Mouse (Mus musculus): ENCODE results near the gene Emc7. TPM values are rescaled to one million over a fixed set of nuclear protein-coding genes. Genes with fewer than 3 reads are reported as not detected.

Emc7 gene
- polyA plus RNA-seq, 1 experiment from 2014 or later, result 13.2 TPM

DNA sequence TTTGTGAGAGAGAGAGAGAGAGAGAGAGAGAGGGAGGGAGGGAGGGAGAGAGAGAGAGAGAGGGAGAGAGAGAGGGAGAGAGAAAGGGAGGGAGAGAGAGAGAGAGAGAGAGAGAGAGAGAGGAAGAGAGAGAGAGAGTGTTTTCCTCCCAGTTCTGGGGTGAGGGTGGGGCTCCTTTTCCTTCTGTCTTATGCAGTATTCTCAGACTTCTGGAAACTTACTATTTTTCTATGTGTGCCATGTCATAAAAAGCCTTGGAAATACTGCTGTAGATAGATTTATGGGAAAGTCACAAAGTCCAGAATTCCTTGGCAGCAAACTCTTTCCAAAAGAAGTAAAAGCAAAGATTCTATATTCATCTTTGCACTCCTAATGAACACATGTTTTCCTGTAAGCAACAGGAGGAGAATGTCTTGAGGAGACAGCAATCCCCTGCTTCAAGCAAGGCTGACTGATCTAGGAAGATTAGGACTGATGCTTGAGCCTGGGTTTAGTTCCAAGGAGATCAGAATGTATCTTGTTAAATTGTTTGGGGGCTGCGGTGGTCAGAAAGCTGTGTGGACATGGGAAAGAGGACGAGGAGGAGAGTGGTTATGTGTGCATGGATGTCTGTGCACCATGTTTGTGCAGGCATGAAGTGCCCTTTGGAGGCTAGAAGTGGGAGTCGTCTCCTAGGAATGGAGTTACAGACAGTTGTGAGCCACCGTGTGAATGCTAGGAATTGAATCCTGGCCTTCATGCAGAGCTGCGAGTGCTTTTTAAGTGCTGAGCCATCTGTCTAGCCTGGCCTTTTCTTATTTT lies 27.9 kb downstream of the Emc7 start:
- WGBS, result 69% methylated on average over 5 of the region's 5 CpGs

DNA sequence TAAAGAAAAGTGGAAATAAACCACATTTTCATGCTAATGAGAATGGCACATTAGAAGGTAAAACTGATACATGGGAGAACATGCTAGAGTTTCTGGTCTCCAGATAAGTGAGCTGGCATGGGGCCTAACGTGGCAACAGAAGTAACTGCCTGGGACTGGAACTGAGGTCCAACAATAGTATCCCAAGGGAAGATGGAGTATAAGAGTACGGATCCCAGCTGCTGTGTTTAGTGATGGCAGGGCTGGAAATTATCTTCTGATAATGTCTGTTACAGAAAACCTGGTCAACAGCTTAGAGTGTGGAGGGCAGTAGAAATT lies 28.5 kb downstream of the Emc7 start:
- Histone ChIP-seq H3K36me3 (ENCODE audit: poor library complexity, severe bottlenecking) (no peaks in the 10 kb centered on the region), H3K4me3 (no peak overlapping the region), H3K4me2 (no peak overlapping the region), H3K4me1 (no peaks in the 10 kb centered on the region), H3K9ac (no peak overlapping the region), H3K27me3 (no peaks in the 10 kb centered on the region), H3K9me3 (replicated peaks) (no peaks in the 10 kb centered on the region), H3K27ac (no peak overlapping the region)
- no peak for ATAC-seq
- WGBS, result 79% methylated on average over 2 of the region's 2 CpGs

More for the DNA sequence above, 27.9 kb downstream of the Emc7 start:
- Histone ChIP-seq H3K4me3 (no peak overlapping the region), H3K9me3 (replicated peaks) (no peaks in the 10 kb centered on the region), H3K9ac (no peak overlapping the region), H3K27me3 (no peaks in the 10 kb centered on the region), H3K4me1 (no peaks in the 10 kb centered on the region), H3K36me3 (ENCODE audit: poor library complexity, severe bottlenecking) (no peaks in the 10 kb centered on the region), H3K4me2 (no peak overlapping the region), H3K27ac (no peak overlapping the region)
- no peak for ATAC-seq

DNA sequence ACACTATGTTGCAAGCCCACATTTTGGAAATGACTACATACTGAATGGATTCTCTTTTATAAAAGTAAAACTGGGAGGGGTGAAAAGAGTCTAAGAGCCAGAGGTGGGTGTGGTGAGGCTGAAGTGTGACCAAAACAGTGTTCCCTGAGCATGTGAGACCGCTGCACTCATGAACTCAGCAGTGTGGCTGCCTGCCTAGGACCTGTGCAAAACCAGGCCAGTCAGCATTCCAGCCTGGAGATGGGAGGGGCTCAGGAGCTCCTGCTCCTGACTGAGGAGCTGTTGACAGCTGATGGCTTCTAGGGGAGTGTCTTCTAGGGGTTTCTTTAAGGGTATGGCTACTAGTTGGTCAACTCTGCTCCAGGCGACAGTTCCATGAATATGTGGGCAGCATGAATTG lies 30.1 kb downstream of the Emc7 start:
- no peak overlapping the region for H3K9ac ChIP-seq
- H3K36me3 ChIP-seq (ENCODE audit: poor library complexity, severe bottlenecking), result no peaks in the 10 kb centered on the region
- H3K27me3 ChIP-seq, result no peaks in the 10 kb centered on the region
- ATAC-seq, result no peak
- no peak overlapping the region for H3K4me3 ChIP-seq
- H3K4me2 ChIP-seq, result no peak overlapping the region
- no peaks in the 10 kb centered on the region for H3K4me1 ChIP-seq
- 80% methylated on average over 2 of the region's 2 CpGs for WGBS
- no peak overlapping the region for H3K27ac ChIP-seq
- no peaks in the 10 kb centered on the region for H3K9me3 ChIP-seq (replicated peaks)

DNA sequence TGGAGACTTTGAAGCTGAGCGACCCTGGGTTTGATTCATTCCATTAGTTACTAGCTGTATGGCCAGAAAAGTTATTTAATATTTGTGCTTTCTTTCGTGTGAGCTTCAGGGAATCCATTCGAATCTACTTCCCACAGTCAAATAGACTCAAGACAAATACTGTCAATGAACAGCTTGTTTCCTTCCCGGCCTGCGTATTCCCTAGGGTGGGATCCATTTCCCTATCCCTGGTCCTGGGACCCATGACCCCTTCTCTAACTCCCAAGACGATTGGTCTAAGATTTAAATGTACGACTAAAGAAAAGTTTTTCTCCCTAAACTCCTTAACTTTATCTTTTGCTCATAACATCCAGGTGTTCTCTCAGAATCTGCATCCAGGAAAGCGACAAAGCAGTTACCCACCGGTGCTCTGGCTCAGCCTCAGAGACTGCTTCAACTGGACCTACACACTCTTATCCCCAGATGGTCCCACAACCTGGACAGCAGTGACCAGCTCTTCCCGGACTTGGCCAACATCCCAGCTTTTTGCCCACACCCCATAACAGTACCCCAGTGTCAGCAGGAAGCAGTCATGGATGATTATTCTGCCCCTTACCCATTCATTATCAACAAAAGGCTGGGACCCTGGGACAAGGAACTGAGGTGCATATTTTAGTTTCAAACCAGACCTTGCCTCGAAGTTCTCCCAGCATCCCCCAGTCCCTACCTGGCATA lies 35.8 kb downstream of the Emc7 start:
- H3K36me3 ChIP-seq (ENCODE audit: poor library complexity, severe bottlenecking), result no peaks in the 10 kb centered on the region
- H3K4me2 ChIP-seq, result no peak overlapping the region
- H3K27me3 ChIP-seq, result no peaks in the 10 kb centered on the region
- no peak for ATAC-seq
- H3K4me1 ChIP-seq, result peaks cover 11% of the 10 kb centered on the region
- no peak overlapping the region for H3K4me3 ChIP-seq
- H3K9ac ChIP-seq, result no peak overlapping the region
- 90% methylated on average over 11 of the region's 11 CpGs for WGBS
- no peak overlapping the region for H3K27ac ChIP-seq
- H3K9me3 ChIP-seq (replicated peaks), result no peaks in the 10 kb centered on the region

DNA sequence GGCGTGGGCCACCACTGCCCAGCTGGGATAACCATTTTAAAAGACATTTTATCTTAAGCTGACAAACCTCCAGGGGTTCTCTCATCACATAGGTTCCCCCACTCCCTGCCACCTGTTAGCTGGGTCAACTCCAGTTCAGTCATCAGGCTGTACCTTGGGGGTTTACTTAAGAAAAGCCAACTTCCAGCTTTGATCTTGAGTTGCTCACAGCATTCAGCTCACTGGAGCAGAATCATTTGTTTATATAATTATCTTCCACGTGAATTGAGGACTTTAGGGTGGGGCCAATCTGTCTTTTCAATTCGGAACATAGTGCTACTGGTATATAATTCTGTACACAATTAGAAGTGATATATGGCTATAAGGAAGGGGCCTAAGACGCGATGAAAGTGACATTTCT lies 36.8 kb downstream of the Emc7 start:
- WGBS, result 71% methylated on average over 5 of the region's 5 CpGs
- no peak for ATAC-seq
- no peak overlapping the region for H3K4me2 ChIP-seq

DNA sequence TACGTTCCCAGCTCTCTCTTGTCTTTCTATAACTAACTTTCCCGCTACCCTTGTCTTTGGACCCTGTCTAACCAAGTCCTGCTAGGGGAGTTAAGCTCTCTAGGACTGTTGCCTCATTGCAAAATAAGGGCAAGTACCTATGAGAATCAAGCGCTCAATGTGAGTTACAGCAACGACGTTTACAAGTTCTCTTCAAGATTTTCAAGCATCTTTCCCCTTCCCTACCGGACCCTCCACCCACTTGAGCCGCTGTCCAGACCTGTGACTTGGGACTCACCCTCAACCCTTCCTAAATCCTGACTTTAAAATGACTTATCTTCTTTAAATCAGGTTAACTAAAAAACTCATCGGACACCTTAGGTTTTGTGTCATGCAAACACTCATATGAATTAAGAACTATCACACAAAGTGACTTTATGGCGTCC lies 37.6 kb downstream of the Emc7 start:
- peak overlapping the region; percentile 96 for H3K27ac ChIP-seq
- ATAC-seq, result peak; percentile 7; the same call in 1 of the 2 replicates
- H3K27me3 ChIP-seq, result no peaks in the 10 kb centered on the region
- H3K4me1 ChIP-seq, result peaks cover 11% of the 10 kb centered on the region
- peak overlapping the region; percentile 71 for H3K4me3 ChIP-seq
- 3% methylated on average over 9 of the region's 9 CpGs for WGBS
- no peaks in the 10 kb centered on the region for H3K36me3 ChIP-seq (ENCODE audit: poor library complexity, severe bottlenecking)
- no peaks in the 10 kb centered on the region for H3K9me3 ChIP-seq (replicated peaks)
- H3K4me2 ChIP-seq, result peak overlapping the region; percentile 70
- peak overlapping the region; percentile 97 for H3K9ac ChIP-seq

More for the DNA sequence above, 36.8 kb downstream of the Emc7 start:
- H3K9ac ChIP-seq, result no peak overlapping the region
- H3K4me3 ChIP-seq, result no peak overlapping the region
- H3K9me3 ChIP-seq (replicated peaks), result no peaks in the 10 kb centered on the region
- H3K36me3 ChIP-seq (ENCODE audit: poor library complexity, severe bottlenecking), result no peaks in the 10 kb centered on the region
- no peak overlapping the region for H3K27ac ChIP-seq
- H3K4me1 ChIP-seq, result peaks cover 11% of the 10 kb centered on the region
- H3K27me3 ChIP-seq, result no peaks in the 10 kb centered on the region

DNA sequence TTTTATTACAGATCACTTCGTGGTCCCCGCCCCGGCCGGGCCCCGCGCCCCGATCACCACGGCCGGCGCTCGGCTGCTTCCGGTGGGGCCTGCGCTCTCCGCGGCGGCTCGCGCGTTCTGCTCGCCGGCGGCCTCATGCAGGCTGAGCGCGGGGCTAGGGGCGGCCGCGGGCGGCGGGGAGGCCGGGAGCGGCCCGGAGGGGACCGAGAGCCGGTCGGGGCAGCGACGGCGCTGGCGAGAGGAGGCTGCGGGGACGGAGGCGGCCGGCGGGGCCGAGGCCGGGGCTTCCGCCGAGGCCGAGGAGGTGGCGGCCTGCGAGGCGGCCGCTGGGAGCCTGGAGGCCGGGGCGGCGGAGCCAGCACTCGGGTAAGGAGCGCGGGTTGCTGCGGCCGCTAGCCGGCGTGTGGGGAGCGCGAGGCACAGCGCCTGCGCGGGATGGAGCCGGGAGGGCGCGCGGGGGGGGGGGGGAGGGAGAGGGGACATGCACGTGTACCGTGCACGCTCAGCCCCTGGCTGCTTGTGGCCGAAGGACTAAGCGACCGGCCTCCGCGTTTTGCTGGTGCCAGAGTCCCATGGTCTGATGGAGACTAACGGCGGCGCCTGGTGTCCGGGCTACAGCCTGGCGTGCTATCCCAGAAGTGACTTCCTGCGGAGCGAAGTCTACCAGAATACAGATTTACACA lies 38.2 kb downstream of the Emc7 start, which contains the start of gene Aven:
Aven (plus strand) TSS at position 109 of the 683 bp plus-strand sequence.
- H3K9ac ChIP-seq, result peak within 1 kb of the TSS; percentile 97
- H3K9me3 ChIP-seq (replicated peaks), result no peaks in the 10 kb centered on the region
- ATAC-seq, result peak; percentile 96
- H3K36me3 ChIP-seq (ENCODE audit: poor library complexity, severe bottlenecking), result no peaks in the 10 kb centered on the region
- peak within 1 kb of the TSS; percentile 71 for H3K4me3 ChIP-seq
- peak within 1 kb of the TSS; percentile 70 for H3K4me2 ChIP-seq
- H3K4me1 ChIP-seq, result peaks cover 11% of the 10 kb centered on the region
- H3K27me3 ChIP-seq, result no peaks in the 10 kb centered on the region
- H3K27ac ChIP-seq, result peak within 1 kb of the TSS; percentile 96
- under 1% methylated on average over 35 of the region's 87 CpGs for WGBS

DNA sequence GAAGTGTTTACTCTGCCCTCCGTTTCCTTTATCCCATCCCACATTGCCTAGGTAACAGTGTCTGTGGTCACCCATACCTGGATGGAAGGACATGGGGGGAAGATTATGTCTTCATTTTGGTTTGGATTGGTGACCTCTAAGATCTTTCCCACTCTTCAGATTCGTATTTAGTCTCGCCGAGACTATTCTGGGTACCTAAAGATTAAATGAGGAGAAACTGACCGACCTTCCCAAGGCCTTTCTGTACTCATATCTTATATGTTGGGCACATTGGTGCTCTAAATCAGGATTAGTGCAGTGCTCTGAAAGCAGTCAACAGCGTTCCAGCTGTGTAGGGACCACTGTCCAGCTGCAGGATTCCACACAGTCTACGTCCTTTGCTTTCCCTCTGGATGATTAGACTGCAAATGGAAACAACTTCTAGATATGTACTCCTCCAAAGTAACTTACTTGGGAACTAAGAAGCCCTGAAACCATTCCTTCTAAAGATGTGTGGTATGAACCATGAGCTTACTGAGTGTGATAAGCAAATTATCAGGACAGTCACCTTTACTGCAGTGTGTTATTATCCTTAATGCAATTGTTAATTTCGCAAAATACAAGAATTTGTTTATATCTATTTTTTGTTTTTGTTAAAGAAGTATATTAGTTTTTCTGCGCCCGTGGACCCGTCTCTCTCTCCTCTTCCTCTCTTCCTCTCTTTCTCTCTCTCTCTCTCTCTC lies 38.9 kb downstream of the Emc7 start:
- 48% methylated on average over 11 of the region's 11 CpGs for WGBS
- H3K27ac ChIP-seq, result 0 out of 2 replicates have a peak overlapping the region, but pooled peaks have one; percentile 96
- peak; percentile 16 for ATAC-seq

DNA sequence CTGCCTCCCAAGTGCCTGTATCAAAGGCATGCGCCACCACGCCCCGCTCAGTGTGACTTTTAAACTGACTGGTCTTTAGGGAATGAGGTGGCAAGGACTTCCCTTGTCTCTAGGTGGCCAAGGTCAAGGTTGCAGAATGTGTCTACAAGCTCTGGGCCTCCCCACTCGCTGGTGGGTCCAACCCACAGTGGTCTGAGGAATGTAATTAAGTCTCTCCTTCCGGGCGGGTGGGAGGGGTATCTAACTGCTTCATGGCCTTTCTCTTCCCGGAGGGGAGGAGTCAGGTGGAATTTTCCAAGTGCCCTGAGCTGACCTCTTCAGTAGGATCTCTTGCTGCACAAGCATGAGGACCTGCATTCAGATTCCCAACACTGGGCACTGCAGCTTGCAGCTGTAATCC lies 43.1 kb downstream of the Emc7 start:
- H3K27ac ChIP-seq, result no peak overlapping the region
- ATAC-seq, result no peak
- no peak overlapping the region for H3K4me2 ChIP-seq
- no peaks in the 10 kb centered on the region for H3K9me3 ChIP-seq (replicated peaks)
- H3K4me3 ChIP-seq, result no peak overlapping the region
- no peaks in the 10 kb centered on the region for H3K36me3 ChIP-seq (ENCODE audit: poor library complexity, severe bottlenecking)
- no peaks in the 10 kb centered on the region for H3K27me3 ChIP-seq
- peaks cover 7% of the 10 kb centered on the region for H3K4me1 ChIP-seq
- no peak overlapping the region for H3K9ac ChIP-seq
- WGBS, result 70% methylated on average over 7 of the region's 7 CpGs

More for the DNA sequence above, 38.9 kb downstream of the Emc7 start:
- no peaks in the 10 kb centered on the region for H3K27me3 ChIP-seq
- H3K4me2 ChIP-seq, result peak overlapping the region; percentile 70
- H3K4me3 ChIP-seq, result peak overlapping the region; percentile 71
- H3K9me3 ChIP-seq (replicated peaks), result no peaks in the 10 kb centered on the region
- H3K4me1 ChIP-seq, result peaks cover 11% of the 10 kb centered on the region
- no peaks in the 10 kb centered on the region for H3K36me3 ChIP-seq (ENCODE audit: poor library complexity, severe bottlenecking)
- H3K9ac ChIP-seq, result peak overlapping the region; percentile 97

DNA sequence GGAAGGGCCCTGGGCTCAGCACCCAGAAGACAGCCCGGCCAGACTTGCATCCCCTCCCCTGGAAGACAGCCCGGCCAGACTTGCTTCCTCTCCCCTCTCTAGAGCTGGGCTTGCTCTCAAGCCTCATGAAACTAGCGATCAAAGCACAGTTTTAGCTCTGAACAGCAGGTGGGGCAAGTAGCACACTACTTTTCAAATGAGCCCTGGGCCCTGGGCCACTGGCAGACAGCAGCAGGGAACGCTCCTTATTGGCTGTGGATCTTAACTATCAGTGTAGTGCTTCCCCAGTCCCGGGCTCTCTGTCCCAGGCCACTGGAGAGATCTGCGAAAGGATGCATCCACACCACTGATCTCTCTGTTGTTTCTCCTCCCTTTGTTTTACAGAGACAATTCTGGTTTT lies 46.4 kb downstream of the Emc7 start:
- peak; percentile 97 for ATAC-seq
- no peak overlapping the region for H3K27ac ChIP-seq
- H3K4me1 ChIP-seq, result peaks cover 3% of the 10 kb centered on the region; the same call in 1 of the 2 replicates
- H3K4me3 ChIP-seq, result no peak overlapping the region
- H3K9ac ChIP-seq, result no peak overlapping the region
- H3K9me3 ChIP-seq (replicated peaks), result no peaks in the 10 kb centered on the region
- H3K36me3 ChIP-seq (ENCODE audit: poor library complexity, severe bottlenecking), result no peaks in the 10 kb centered on the region
- H3K4me2 ChIP-seq, result no peak overlapping the region
- WGBS, result 5% methylated on average over 6 of the region's 6 CpGs
- H3K27me3 ChIP-seq, result no peaks in the 10 kb centered on the region

DNA sequence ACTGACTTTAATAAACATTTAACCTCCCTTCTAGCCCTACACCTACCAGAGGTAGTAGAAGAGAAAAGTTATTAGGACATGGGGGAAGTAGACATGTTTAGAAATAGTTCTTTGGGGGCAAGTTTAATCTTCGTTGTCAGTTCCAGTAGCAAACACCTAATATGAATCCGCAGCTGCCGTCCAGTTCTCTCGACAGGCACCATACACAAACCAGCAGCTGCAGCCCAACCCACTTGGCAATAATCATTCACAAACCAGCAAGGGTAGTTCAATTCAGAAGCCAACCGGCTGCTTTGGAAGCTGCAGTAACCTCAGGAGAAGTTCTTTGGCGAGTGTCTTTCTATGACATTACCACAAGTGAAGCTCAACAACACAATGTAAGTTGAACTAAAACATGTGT lies 49.2 kb downstream of the Emc7 start:
- H3K4me2 ChIP-seq, result no peak overlapping the region
- H3K9me3 ChIP-seq (replicated peaks), result no peaks in the 10 kb centered on the region
- no peaks in the 10 kb centered on the region for H3K27me3 ChIP-seq
- WGBS, result 92% methylated on average over 6 of the region's 6 CpGs
- H3K27ac ChIP-seq, result no peak overlapping the region
- H3K36me3 ChIP-seq (ENCODE audit: poor library complexity, severe bottlenecking), result no peaks in the 10 kb centered on the region
- ATAC-seq, result no peak
- peaks cover 3% of the 10 kb centered on the region; the same call in 1 of the 2 replicates for H3K4me1 ChIP-seq
- H3K4me3 ChIP-seq, result no peak overlapping the region
- H3K9ac ChIP-seq, result no peak overlapping the region

All from forebrain, embryonic 13.5 days (tissue).